Mouse (Mus musculus): ENCODE measurements around the gene Tmem59.

DNA sequence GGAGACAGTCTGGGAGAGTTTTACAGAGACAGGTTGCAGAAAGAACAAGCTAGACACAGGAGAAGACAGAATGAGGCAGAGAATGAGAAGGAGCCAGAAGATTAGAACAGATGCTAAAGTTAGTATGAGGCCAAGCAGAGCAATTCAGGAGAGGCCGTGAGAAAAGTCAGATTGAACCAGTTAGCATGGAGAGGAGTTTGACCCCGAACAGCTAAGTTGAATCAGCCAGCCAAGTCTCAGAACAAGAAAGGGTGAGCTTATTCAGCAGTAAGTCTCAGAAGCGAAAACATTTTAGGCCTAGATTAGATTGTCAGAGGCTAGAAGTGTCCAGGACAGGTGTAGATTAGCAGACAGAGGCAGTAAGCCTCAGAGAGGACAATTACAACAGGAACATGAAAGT is 41.7 kb upstream of the Tmem59 start:
- TF ChIP-seq EP300 (IDR thresholded peaks at IDR 0.05; ENCODE audit: insufficient read depth, low read depth, low read length), result no peak
- TF ChIP-seq CTCF (IDR thresholded peaks at IDR 0.05; ENCODE audit: low read depth, low read length), result no peak
